Mouse (Mus musculus) limb, embryonic 14.5 days (tissue): ENCODE data around the gene Rnf19b. TPM values are rescaled to one million over a fixed set of nuclear protein-coding genes. Genes with fewer than 3 reads are reported as not detected.

Source experiments
- ATAC-seq: fragments of 200-750 bp; cut with Nextera tagmentation; 2 replicates; pipeline ENCODE4 v1.8.0; 2017; ENCODE audit warnings: low read depth, moderate number of reproducible peaks, moderate TSS enrichment; ENCODE audit not compliant: low FRiP score
- DNase-seq: peaks from one replicate; pipeline ENCODE4 v3.0.0-alpha.2; 2015; ENCODE audit warnings: low spot score
- H3K27ac ChIP-seq: fragments of 300-500 bp; sonication (generic); replicated peaks from 2 replicates; pipeline ENCODE4 v1.5.1; 2014; ENCODE audit warnings: low read depth, mild to moderate bottlenecking, low read length, moderate library complexity, mixed read lengths
- H3K27me3 ChIP-seq: fragments of 300-500 bp; sonication (generic); 2 replicates; pipeline ENCODE4 v1.6.1; 2014; ENCODE audit warnings: low read length, mixed read lengths; ENCODE audit not compliant: control insufficient read depth, insufficient read depth
- H3K36me3 ChIP-seq: fragments of 300-500 bp; sonication (generic); 2 replicates; pipeline ENCODE4 v1.6.1; 2014; ENCODE audit warnings: mild to moderate bottlenecking, low read length, moderate library complexity, mixed read lengths; ENCODE audit not compliant: control insufficient read depth, insufficient read depth
- H3K4me1 ChIP-seq: fragments of 300-500 bp; sonication (generic); 2 replicates; pipeline ENCODE4 v1.6.1; 2014; ENCODE audit warnings: antibody characterized with exemption, low read length, mixed read lengths; ENCODE audit not compliant: control insufficient read depth, insufficient read depth
- H3K4me2 ChIP-seq: fragments of 300-500 bp; sonication (generic); replicated peaks from 2 replicates; pipeline ENCODE4 v1.6.1; 2014; ENCODE audit warnings: low read depth, mild to moderate bottlenecking, low read length, moderate library complexity; ENCODE audit not compliant: severe bottlenecking
- H3K4me3 ChIP-seq: fragments of 300-500 bp; sonication (generic); replicated peaks from 2 replicates; pipeline ENCODE4 v1.5.1; 2014; ENCODE audit warnings: low read length
- H3K9ac ChIP-seq: fragments of 300-500 bp; sonication (generic); 2 replicates; pipeline ENCODE4 v1.6.1; 2014; ENCODE audit warnings: mild to moderate bottlenecking, low read depth, low read length, moderate library complexity; ENCODE audit not compliant: severe bottlenecking
- H3K9me3 ChIP-seq: fragments of 300-500 bp; sonication (generic); 2 replicates; pipeline ENCODE4 v1.6.1; 2016; ENCODE audit warnings: low read length; ENCODE audit not compliant: control insufficient read depth
- POLR2A ChIP-seq: fragments of 200-500 bp; IDR thresholded peaks from 2 replicates; pipeline ENCODE4 v1.8.0; 2012; ENCODE audit warnings: inconsistent platforms, mild to moderate bottlenecking, moderate library complexity, borderline replicate concordance; ENCODE audit not compliant: insufficient read depth, insufficient read length; ENCODE audit errors: extremely low read depth
- WGBS: fragments of 180-500 bp; shearing (Covaris S2); extraction: QIAGEN DNeasy Blood & Tissue Kit; methylation state at CpG from one replicate; pipeline ENCODE4 v1.1.7; 2014; 5-methylcytosine and 5-hydroxymethylcytosine counted together
- polyA plus RNA-seq, 2 experiments: library from polyadenylated mRNA; depleted of rRNA in 1 of 2; stranded (reverse) in 1 of 2; unstranded in 1 of 2; fragments of >200 nt; fragmentation: Nextera tagmentation in 1 of 2; extraction: Ambion mirVana in 1 of 2; gene quantifications; 2 replicates each; pipeline versions ENCODE4 v1.2.1 to v1.2.3; 2012 to 2014

Rnf19b gene
- polyA plus RNA-seq, 2 experiments, result 9.9 to 28.1 TPM

DNA sequence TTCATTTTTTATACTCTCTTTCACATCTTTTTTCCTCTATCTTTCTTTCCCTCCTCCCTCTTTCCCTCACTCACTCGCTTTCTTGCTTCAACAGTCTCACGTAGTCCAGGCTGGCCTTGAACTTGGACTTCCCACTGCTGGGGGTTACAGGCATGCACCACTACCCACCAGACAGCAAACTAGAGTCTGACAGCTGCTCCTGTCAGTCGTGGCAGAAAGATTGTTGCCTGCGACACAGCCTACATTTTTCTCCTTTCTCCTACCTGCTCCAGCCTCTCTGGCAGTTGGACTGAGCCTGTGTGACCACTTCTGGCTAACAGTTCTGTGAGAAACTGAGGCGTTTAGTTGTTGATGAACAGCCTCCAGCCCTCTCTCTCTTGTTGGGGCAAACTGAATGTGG is 2.5 kb upstream of the Rnf19b start:
- Histone ChIP-seq H3K4me2 (no peak overlapping the region), H3K4me3 (no peak overlapping the region), H3K9ac (no peak overlapping the region), H3K27ac (no peak overlapping the region), H3K27me3 (peaks cover 3% of the 10 kb centered on the region), H3K4me1 (peaks cover 9% of the 10 kb centered on the region), H3K9me3 (no peaks in the 10 kb centered on the region), H3K36me3 (no peaks in the 10 kb centered on the region)
- ATAC-seq, result no peak
- no peak for TF ChIP-seq POLR2A
- whole genome bisulfite sequencing, result 86% methylated on average over 5 of the region's 5 CpGs
- no peak for DNase-seq

DNA sequence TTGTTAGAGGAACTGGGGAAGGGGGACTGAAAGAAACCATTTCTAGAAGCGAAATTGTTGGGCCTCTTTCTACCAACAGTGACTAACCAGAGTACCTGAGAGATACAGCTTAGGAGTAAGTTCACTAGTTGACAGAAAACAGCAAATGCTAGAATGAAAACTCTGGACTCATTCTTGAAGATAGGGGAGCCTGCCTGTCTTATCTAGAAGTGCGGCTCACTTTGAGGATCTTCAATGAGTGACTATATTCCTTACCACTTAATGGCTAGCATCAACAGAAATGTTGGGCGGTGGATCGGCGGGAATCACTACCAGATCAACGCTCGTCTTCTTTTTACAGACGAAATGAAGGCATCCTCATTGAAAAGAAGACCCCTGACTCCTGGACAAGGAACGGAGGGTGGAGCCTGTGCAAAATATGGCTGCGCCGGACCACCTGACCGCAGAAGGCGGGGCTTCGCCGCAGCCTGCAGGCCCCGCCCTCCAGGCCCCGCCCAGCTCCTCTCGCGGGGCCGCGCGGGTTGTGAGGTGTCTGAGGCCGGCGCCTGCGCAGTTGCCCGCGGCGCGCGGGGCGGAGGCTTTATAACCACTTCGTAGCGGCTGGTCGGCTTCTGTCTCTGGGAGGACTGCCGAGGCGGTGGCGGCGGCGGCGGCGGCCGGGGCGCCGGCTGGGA is 401 bp upstream of the Rnf19b start:
- H3K27me3 ChIP-seq, result no peaks in the 10 kb centered on the region
- H3K27ac ChIP-seq, result peak overlapping the region; percentile 84
- H3K4me1 ChIP-seq, result peaks cover 9% of the 10 kb centered on the region
- no peaks in the 10 kb centered on the region for H3K9me3 ChIP-seq
- peak; percentile 97 for ATAC-seq
- no peaks in the 10 kb centered on the region for H3K36me3 ChIP-seq
- peak; percentile 90; the same call in 1 of the 2 replicates for TF ChIP-seq POLR2A
- peak overlapping the region; percentile 82 for H3K4me3 ChIP-seq
- 5% methylated on average over 32 of the region's 44 CpGs for WGBS
- H3K9ac ChIP-seq, result peak overlapping the region; percentile 91
- DNase-seq, result peak; percentile 97
- peak overlapping the region; percentile 99 for H3K4me2 ChIP-seq

DNA sequence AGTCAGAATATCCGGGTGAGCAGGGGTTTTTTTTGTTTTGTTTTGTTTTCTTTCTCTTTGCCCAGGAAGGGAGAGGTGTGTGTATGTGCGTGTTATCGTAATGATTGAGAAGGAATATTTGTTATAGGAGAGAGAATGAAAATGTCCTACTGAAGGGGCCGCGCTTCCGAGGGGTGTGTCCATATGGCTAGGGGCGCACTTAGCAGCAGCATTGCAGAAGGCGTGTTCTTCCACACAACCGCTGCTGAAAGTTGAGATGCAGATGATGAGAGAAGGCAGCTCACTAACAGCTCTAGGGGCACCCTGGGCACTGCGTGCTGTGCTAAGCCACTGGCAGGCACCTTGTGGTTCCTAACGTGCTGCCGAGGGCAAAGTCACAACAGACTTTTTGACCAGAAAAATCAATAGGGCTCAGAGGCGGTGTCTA is 1.1 kb downstream of the Rnf19b start:
- no peak for TF ChIP-seq POLR2A
- no peak for ATAC-seq

DNA sequence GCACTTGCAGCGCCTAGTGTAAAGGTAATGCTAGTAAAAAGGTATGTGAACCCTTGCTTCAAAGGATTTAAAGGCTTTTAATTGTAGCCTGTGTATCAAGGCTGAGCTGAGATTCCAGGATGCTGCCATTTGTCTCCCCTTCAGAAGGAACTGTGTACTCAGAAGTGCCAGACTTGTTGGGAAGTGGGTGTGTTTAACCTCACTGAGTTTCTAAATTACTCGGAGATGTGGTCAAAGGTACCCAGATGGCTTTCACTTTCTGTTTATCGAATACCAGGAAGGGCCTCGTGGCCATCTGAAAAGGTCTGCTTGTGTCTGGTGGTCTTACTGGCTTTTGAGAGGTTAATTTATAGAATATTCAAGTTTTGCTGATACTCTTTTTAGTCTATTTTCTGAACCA is 1.9 kb downstream of the Rnf19b start:
- no peak for TF ChIP-seq POLR2A
- no peaks in the 10 kb centered on the region for H3K27me3 ChIP-seq
- H3K36me3 ChIP-seq, result no peaks in the 10 kb centered on the region
- 35% methylated on average over 4 of the region's 4 CpGs for WGBS
- ATAC-seq (no peak), DNase-seq (no peak)
- peaks cover 9% of the 10 kb centered on the region for H3K4me1 ChIP-seq
- H3K9ac ChIP-seq, result no peak overlapping the region
- no peak overlapping the region for H3K27ac ChIP-seq
- no peaks in the 10 kb centered on the region for H3K9me3 ChIP-seq
- peak overlapping the region; percentile 82; the same call in 1 of the 2 replicates for H3K4me3 ChIP-seq
- peak overlapping the region; percentile 99 for H3K4me2 ChIP-seq

More for the DNA sequence above, 1.1 kb downstream of the Rnf19b start:
- Histone ChIP-seq H3K36me3 (no peaks in the 10 kb centered on the region), H3K9ac (peak overlapping the region; percentile 91), H3K9me3 (no peaks in the 10 kb centered on the region), H3K27me3 (no peaks in the 10 kb centered on the region), H3K4me3 (peak overlapping the region; percentile 82), H3K27ac (0 out of 2 replicates have a peak overlapping the region, but pooled peaks have one; percentile 84), H3K4me2 (peak overlapping the region; percentile 99), H3K4me1 (peaks cover 9% of the 10 kb centered on the region)
- DNase-seq, result peak; percentile 40
- 4% methylated on average over 13 of the region's 13 CpGs for WGBS

DNA sequence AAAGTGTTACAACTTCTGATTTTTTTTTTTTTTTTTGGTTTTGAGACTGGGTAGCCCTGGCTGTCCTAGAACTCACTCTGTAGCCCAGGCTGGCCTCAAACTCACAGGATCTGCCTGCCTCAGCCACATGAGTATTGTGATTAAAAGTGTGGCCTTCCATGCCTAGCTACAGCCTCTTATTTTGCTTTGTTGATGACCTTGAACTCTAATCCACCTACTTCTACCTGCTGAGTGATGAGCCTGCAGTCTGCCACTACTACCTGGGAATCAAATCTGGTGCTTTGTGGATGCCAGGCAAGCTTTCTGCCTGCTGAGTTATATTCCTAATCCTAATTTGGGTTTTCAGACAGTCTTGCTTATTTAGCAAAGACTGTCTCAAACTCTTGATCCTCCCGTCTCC is 3.4 kb downstream of the Rnf19b start:
- ATAC-seq (no peak), DNase-seq (no peak)
- TF ChIP-seq POLR2A, result no peak
- 95% methylated on average over 1 of the region's 1 CpGs for WGBS
- no peak overlapping the region for H3K4me2 ChIP-seq
- no peak overlapping the region for H3K4me3 ChIP-seq
- H3K27me3 ChIP-seq, result no peaks in the 10 kb centered on the region
- H3K9ac ChIP-seq, result no peak overlapping the region
- H3K27ac ChIP-seq, result no peak overlapping the region
- H3K9me3 ChIP-seq, result no peaks in the 10 kb centered on the region
- no peaks in the 10 kb centered on the region for H3K36me3 ChIP-seq
- H3K4me1 ChIP-seq, result peaks cover 9% of the 10 kb centered on the region
